Mouse (Mus musculus): ENCODE measurements around the gene Ep300.
"Not testable (repeated sequence)": the region's sequence is repeated elsewhere in the genome, so short reads cannot be mapped to it uniquely, and the experiment has no call there.

Ep300 gene

DNA sequence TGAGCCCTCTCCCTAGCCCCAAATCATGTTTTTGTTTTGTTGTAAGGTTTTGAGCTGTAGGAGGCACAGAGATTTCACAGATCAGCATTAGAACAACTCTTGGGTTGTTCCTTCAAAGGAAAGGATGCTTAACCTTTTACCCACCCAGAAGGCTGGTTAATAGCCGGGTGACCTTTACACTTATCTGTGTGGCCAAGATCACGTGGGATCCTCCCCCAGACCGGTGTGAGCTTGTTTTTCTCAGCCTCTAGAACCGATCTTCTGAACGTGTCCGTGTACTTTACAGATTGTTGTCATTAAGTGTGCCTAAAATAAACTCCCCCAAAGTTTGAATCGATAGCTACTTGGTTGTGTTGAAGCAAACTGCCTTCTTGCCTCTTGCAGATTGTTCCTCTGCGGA lies 115.5 kb downstream of the Ep300 start:
- DNase-seq (ENCODE audit: low spot score): no peak

- not testable (repeated sequence) for DNase-seq (ENCODE audit: low spot score)
Observed at GRCm38 (mm10) chr15:81701350-81701749, 116.2 kb downstream of the Ep300 start.
